Mouse (Mus musculus) layer of hippocampus, adult 2 months (tissue): ENCODE results near the gene Ddx18. TPM values are rescaled to one million over a fixed set of nuclear protein-coding genes. Genes with fewer than 3 reads are reported as not detected.

ENCODE experiments used
- DNase-seq, 2 experiments: peaks; one replicate each; pipeline ENCODE4 v3.0.0; 2022; ENCODE audit warnings: low spot score in 2 of 2
- H3K27ac ChIP-seq: fragments of 200-600 bp; 2 replicates; pipeline ENCODE4 v1.8.1; 2022
- H3K4me3 ChIP-seq: fragments of 200-600 bp; 2 replicates; pipeline ENCODE4 v1.8.1; 2022; ENCODE audit warnings: mild to moderate bottlenecking
- CTCF ChIP-seq: fragments of 200-600 bp; conservative IDR thresholded peaks from 2 replicates; pipeline ENCODE4 v1.8.1; 2022; ENCODE audit warnings: antibody characterized with exemption, mild to moderate bottlenecking, moderate library complexity
- long read RNA-seq, 2 experiments: library from polyadenylated mRNA; stranded (forward); transcript quantifications; one replicate each; pipeline ENCODE4 v2.0.0; 2021; ENCODE audit warnings: borderline mapping rate in 2 of 2
- total RNA-seq, 2 experiments: library from RNA; stranded (reverse); gene quantifications; 2 replicates each; pipeline ENCODE4 v1.2.3; 2021

The Ddx18 gene
- total RNA-seq, result 10 to 100 TPM; 27.9 to 28.9 TPM
- long read RNA-seq, experiment 1, transcript Ddx18-201 (13 exons, 2,258 nt), result major isoform, 15 of 16 reads
- long read RNA-seq, experiment 1, partial matches to known transcripts, result 1 of 16 reads
- long read RNA-seq, experiment 1, other reads (novel, unspliced or antisense), result 0 of 16 reads
- long read RNA-seq, experiment 2, transcript Ddx18-201 (13 exons, 2,258 nt), result major isoform, 23 of 26 reads
- long read RNA-seq, experiment 2, partial matches to known transcripts, result 0 of 26 reads
- long read RNA-seq, experiment 2, other reads (novel, unspliced or antisense), result 3 of 26 reads

- peak; percentile 93 for TF ChIP-seq CTCF
- Histone ChIP-seq H3K4me3 (peak within 1 kb of the TSS; percentile 80), H3K27ac (peak within 1 kb of the TSS; percentile 88)
These were observed at the start of gene Ddx18 for GRCm38 (mm10) chr1:121567521-121568489. Gene Ddx18 (minus strand): TSS chr1:121567989.

GRCm38 (mm10) chr1:121608000-121608399 lies 40.2 kb upstream of the Ddx18 start:
- no peak overlapping the region for H3K4me3 ChIP-seq
- H3K27ac ChIP-seq, result no peak overlapping the region
- no peak for DNase-seq
- TF ChIP-seq CTCF, result no peak

More at GRCm38 (mm10) chr1:121567521-121568489, at the start of gene Ddx18:
- peak; percentile 94 to 99 for DNase-seq

DNA sequence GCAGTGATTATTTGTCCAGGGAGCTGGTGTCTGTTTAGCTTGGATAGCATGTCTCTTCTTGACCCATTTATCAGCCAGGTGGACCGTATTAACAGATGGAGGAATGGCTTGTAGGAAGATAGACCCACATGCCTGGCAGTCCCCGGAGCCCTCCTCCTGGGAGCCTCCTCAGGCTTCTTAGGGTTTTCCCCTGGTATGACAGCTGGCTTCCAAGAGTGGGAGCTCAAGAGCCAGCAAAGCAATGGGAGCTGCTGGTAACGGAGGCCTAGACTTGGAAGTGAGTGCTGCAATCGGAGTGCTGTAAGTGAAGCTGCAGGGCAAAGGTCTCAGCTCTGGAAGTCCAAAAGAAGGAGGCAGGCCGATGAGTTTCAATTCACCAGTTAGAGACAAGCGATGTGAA lies 37.3 kb upstream of the Ddx18 start:
- Histone ChIP-seq H3K4me3 (no peak overlapping the region), H3K27ac (no peak overlapping the region)
- TF ChIP-seq CTCF, result peak; percentile 72
- DNase-seq, result peak; percentile 29 to 41

DNA sequence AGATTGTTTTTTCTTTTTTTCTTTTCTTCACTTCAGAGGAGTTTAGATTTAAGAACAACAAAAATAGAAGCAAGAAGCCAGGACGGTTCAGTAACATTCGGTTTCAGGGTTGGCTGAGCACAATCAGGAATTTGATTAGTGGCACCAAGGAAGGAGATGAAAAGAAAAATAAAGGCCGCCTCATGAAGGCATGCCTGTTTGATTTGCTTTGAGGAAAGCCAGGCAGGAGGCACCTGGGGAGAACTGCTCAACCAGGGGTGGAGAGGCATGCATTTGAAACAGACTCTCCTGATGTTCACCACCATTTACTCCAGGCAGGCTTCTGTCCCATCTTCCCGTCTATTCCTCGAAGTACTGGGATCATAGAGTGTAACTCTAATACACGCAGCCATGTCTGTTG lies 34.1 kb upstream of the Ddx18 start:
- no peak for DNase-seq
- TF ChIP-seq CTCF, result no peak
- Histone ChIP-seq H3K4me3 (no peak overlapping the region), H3K27ac (no peak overlapping the region)

- peak; percentile 72 for TF ChIP-seq CTCF
- Histone ChIP-seq H3K4me3 (no peak overlapping the region), H3K27ac (no peak overlapping the region)
- DNase-seq, result peak; percentile 7 to 24
These were observed 33.3 kb upstream of the Ddx18 start for GRCm38 (mm10) chr1:121601084-121601483.

- H3K27ac ChIP-seq, result no peak overlapping the region
- no peak for DNase-seq
- TF ChIP-seq CTCF, result no peak
- H3K4me3 ChIP-seq, result no peak overlapping the region
These were observed 30.6 kb upstream of the Ddx18 start for GRCm38 (mm10) chr1:121598421-121598820.

GRCm38 (mm10) chr1:121596951-121597625 lies 29.3 kb upstream of the Ddx18 start:
- peak in 1 of 2 experiments; percentile 28 for DNase-seq
- TF ChIP-seq CTCF, result peak; percentile 76
- Histone ChIP-seq H3K27ac (no peak overlapping the region), H3K4me3 (no peak overlapping the region)

DNA sequence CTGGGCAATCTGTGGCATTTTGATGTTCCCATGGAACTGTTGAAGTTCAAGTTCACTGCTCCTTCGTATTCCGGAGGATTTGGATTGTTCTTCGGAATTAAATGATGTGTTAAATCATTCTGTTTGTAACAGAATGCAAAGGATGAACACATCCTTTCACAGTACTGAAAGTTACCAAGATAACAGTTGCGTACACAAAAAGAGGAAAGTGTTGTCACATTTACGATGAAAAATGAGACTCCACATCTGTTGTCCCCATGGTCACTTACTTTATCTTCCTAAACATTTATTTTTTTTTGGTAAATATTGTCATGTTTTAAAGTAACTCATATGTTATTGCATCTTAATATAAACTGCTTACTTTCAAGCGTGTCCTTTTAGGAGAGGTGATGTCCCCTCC lies 17.0 kb upstream of the Ddx18 start:
- H3K27ac ChIP-seq, result no peak overlapping the region
- DNase-seq, result no peak
- no peak overlapping the region for H3K4me3 ChIP-seq
- TF ChIP-seq CTCF, result no peak

GRCm38 (mm10) chr1:121581133-121581855 lies 13.5 kb upstream of the Ddx18 start:
- no peak for TF ChIP-seq CTCF
- no peak for DNase-seq
- Histone ChIP-seq H3K27ac (no peak overlapping the region), H3K4me3 (no peak overlapping the region)

GRCm38 (mm10) chr1:121577491-121577890 lies 9.7 kb upstream of the Ddx18 start:
- Histone ChIP-seq H3K27ac (no peak overlapping the region), H3K4me3 (no peak overlapping the region)
- no peak for TF ChIP-seq CTCF
- DNase-seq, result no peak

DNA sequence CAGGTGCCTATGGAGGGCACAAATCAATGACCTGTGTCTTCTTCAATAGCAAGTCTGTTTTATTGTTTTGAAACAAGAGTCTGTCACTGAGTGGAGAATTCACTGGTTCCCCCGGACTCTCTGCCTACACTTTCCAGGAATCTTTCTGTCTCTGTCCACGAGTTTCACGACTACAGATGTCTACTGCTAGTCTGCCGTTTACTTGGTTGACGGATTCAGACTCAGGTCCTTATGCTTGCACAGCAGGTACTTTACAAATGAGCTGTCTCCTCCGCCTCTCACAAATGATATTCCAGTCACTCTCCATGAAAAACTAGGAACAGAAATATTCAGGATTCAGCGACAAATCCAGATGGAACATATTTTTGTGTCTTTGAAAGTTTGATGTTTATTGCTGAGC lies 2.7 kb upstream of the Ddx18 start:
- no peak overlapping the region for H3K27ac ChIP-seq
- H3K4me3 ChIP-seq, result no peak overlapping the region
- DNase-seq, result peak in 1 of 2 experiments; percentile 14
- TF ChIP-seq CTCF, result no peak

DNA sequence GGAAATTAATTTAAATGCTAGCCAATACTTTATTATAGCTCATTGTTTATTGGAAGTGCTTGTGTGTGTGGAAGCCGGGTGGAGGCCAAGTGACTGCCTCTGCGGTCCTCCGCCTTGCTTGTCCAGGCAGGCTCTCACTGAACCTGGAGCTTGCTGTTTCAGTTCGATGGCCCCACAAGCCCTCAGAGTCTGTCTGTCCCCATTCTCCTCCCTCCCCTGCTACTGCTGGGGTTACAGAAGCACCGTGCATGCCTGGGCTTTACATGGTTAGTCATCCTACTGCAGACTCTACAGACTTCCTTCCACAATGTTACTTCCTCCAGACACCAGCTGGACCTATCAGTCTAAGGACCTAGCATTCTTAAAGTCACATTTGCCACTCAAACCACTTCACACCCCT lies 9.9 kb downstream of the Ddx18 start:
- H3K4me3 ChIP-seq, result no peak overlapping the region
- H3K27ac ChIP-seq, result no peak overlapping the region
- no peak for TF ChIP-seq CTCF
- DNase-seq, result no peak
